Mouse (Mus musculus): ENCODE data around the gene Olfr657.

Olfr657 gene

GRCm38 (mm10) chr7:104624494-104624893 is at the start of gene Olfr657:
Gene Olfr657, plus strand, starts transcription at chr7:104624794.
- DNase-seq = no peak

- DNase-seq = no peak
These were observed 47.6 kb upstream of the Olfr657 start, which contains the start of gene Olfr653 for GRCm38 (mm10) chr7:104577014-104577413. Gene Olfr653, plus strand, starts transcription at chr7:104577314.

GRCm38 (mm10) chr7:104580846-104581245 is 43.7 kb upstream of the Olfr657 start:
- no peak for DNase-seq

- DNase-seq = no peak
These were observed 43.2 kb upstream of the Olfr657 start for GRCm38 (mm10) chr7:104581429-104581828.

- DNase-seq = no peak
These were observed 37.9 kb upstream of the Olfr657 start, which contains the start of gene Olfr654 for GRCm38 (mm10) chr7:104586725-104587124. Gene Olfr654, plus strand, starts transcription at chr7:104587025.

GRCm38 (mm10) chr7:104588274-104588673 is 36.3 kb upstream of the Olfr657 start:
- no peak for DNase-seq

GRCm38 (mm10) chr7:104601679-104602078 is 22.9 kb upstream of the Olfr657 start, which contains the start of gene Olfr655:
Gene Olfr655, minus strand, starts transcription at chr7:104601779.
- DNase-seq = no peak

GRCm38 (mm10) chr7:104603173-104603572 is 21.4 kb upstream of the Olfr657 start:
- peak; percentile 39 to 49 for DNase-seq

- no peak for DNase-seq
These were observed 19.9 kb upstream of the Olfr657 start for GRCm38 (mm10) chr7:104604727-104605126.

GRCm38 (mm10) chr7:104613655-104614054 is 10.9 kb upstream of the Olfr657 start, which contains the start of gene Olfr656:
Gene Olfr656, plus strand, starts transcription at chr7:104613955.
- DNase-seq = no peak

- DNase-seq = peak; percentile 6 to 12
These were observed 22.4 kb downstream of the Olfr657 start, which contains the start of gene Olfr658 for GRCm38 (mm10) chr7:104646841-104647482. Gene Olfr658, minus strand, starts transcription at chr7:104647305.

GRCm38 (mm10) chr7:104666453-104666852 is 41.9 kb downstream of the Olfr657 start, which contains the start of gene Olfr659:
Gene Olfr659, plus strand, starts transcription at chr7:104666753.
- DNase-seq = no peak

GRCm38 (mm10) chr7:104686201-104686600 is 61.6 kb downstream of the Olfr657 start, which contains the start of gene Olfr661:
Gene Olfr661, plus strand, starts transcription at chr7:104686501.
- no peak for DNase-seq
